Mouse (Mus musculus) lung, embryonic 16.5 days (tissue): ENCODE results near the gene Pkd1. TPM values are rescaled to one million over a fixed set of nuclear protein-coding genes. Genes with fewer than 3 reads are reported as not detected.
A peak's percentile ranks its signal among the peaks of the same experiment; 100 is the strongest.

Experiments used
- ATAC-seq: fragments of 200-750 bp; cut with Nextera tagmentation; 2 replicates; pipeline ENCODE4 v1.8.0; 2017; ENCODE audit warnings: low read depth, mild to moderate bottlenecking, moderate library complexity
- H3K27ac ChIP-seq: fragments of 300-500 bp; sonication (generic); 2 replicates; pipeline ENCODE4 v1.5.1; 2014; ENCODE audit warnings: mild to moderate bottlenecking, control low read depth, low read length
- H3K27me3 ChIP-seq: fragments of 300-500 bp; sonication (generic); 2 replicates; pipeline ENCODE4 v1.6.1; 2014; ENCODE audit warnings: low read depth, low read length, mixed read lengths; ENCODE audit not compliant: control insufficient read depth, insufficient read depth
- H3K36me3 ChIP-seq: fragments of 300-500 bp; sonication (generic); 2 replicates; pipeline ENCODE4 v1.6.1; 2014; ENCODE audit warnings: low read length; ENCODE audit not compliant: control insufficient read depth, insufficient read depth
- H3K4me1 ChIP-seq: fragments of 300-500 bp; sonication (generic); replicated peaks from 2 replicates; pipeline ENCODE4 v1.6.1; 2014; ENCODE audit warnings: low read length, mixed read lengths; ENCODE audit not compliant: control insufficient read depth, insufficient read depth
- H3K4me2 ChIP-seq: fragments of 300-500 bp; sonication (generic); 2 replicates; pipeline ENCODE4 v1.6.1; 2014; ENCODE audit warnings: low read depth, low read length, control low read depth
- H3K4me3 ChIP-seq: fragments of 300-500 bp; sonication (generic); 2 replicates; pipeline ENCODE4 v1.5.1; 2014; ENCODE audit warnings: mild to moderate bottlenecking, low read length, control low read depth
- H3K9ac ChIP-seq: fragments of 300-500 bp; sonication (generic); 2 replicates; pipeline ENCODE4 v1.6.1; 2014; ENCODE audit warnings: low read length, control low read depth
- H3K9me3 ChIP-seq: fragments of 300-500 bp; sonication (generic); 2 replicates; pipeline ENCODE4 v1.6.1; 2016; ENCODE audit warnings: low read length; ENCODE audit not compliant: control insufficient read depth
- WGBS: fragments of 180-500 bp; shearing (Covaris S2); extraction: QIAGEN DNeasy Blood & Tissue Kit; methylation state at CpG from one replicate; pipeline ENCODE4 v1.1.7; 2014; 5-methylcytosine and 5-hydroxymethylcytosine counted together
- polyA plus RNA-seq: library from polyadenylated mRNA; unstranded; fragments of >200 nt; fragmentation: Nextera tagmentation; extraction: Ambion mirVana; gene quantifications from 2 replicates; pipeline ENCODE4 v1.2.1, GENCODE M21; 2015

Pkd1 gene
- 21.6 and 23.6 TPM in 2 replicates for polyA plus RNA-seq

DNA sequence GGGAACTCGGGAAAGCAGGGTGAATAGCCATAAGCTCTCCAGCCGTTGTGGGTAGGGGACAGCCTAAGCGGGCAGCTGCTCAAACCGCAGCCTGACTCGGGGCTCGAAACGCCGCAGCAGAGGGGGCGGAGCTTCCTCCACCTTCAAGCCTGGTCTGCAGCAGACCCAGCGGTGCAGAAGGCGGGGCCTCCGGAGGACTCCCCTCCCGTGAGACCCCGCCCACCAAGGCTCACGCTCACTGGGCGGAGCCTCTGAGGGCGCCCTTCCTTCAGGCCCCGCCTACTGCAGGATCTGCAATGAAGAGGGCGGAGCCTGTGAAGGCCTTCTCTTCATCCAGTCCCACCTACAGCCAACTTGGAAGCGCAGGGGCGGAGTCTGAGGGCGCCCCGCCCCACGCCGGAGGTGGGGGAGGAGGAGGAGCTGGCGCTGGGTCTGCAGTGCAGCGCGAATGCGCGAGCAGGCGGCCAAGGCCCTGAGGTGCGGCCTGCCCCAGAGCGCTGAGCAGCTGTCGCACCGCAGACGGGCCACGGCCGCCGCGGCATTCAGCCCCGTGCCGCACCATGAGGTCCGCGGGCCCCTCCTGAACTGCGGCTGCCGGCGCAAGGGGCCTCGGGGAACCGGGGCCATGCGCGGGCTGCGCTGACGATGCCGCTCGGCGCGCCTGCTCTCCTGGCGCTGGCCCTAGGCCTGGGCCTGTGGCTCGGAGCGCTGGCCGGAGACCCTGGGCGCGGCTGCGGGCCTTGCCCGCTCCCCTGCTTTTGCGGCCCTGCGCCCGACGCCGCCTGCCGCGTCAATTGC lies at the start of gene Pkd1:
Gene Pkd1, plus strand, starts transcription at position 217 of the 798 bp plus-strand sequence.
- Histone ChIP-seq H3K9ac (peak within 1 kb of the TSS; percentile 82), H3K4me1 (peaks cover 17% of the 10 kb centered on the region), H3K9me3 (no peaks in the 10 kb centered on the region), H3K27me3 (no peaks in the 10 kb centered on the region), H3K27ac (peak within 1 kb of the TSS; percentile 93), H3K4me3 (peak within 1 kb of the TSS; percentile 82), H3K36me3 (no peaks in the 10 kb centered on the region), H3K4me2 (peak within 1 kb of the TSS; percentile 78)
- peak; percentile 97 for ATAC-seq
- under 1% methylated on average over 50 of the region's 72 CpGs for WGBS

- H3K4me3 ChIP-seq: no peak overlapping the region
- 38% methylated on average over 11 of the region's 11 CpGs for WGBS
- no peak for ATAC-seq
- H3K27me3 ChIP-seq: no peaks in the 10 kb centered on the region
- H3K9ac ChIP-seq: no peak overlapping the region
- no peak overlapping the region for H3K27ac ChIP-seq
- 0 out of 2 replicates have a peak, but pooled peaks cover 2% of the 10 kb centered on the region for H3K4me1 ChIP-seq
- H3K9me3 ChIP-seq: no peaks in the 10 kb centered on the region
- H3K4me2 ChIP-seq: no peak overlapping the region
- H3K36me3 ChIP-seq: no peaks in the 10 kb centered on the region
These were observed 47.4 kb upstream of the Pkd1 start for GRCm38 (mm10) chr17:24502208-24502607.

GRCm38 (mm10) chr17:24504085-24504484 lies 45.5 kb upstream of the Pkd1 start:
- Histone ChIP-seq H3K4me1 (0 out of 2 replicates have a peak, but pooled peaks cover 2% of the 10 kb centered on the region), H3K36me3 (peaks cover 8% of the 10 kb centered on the region), H3K27me3 (no peaks in the 10 kb centered on the region), H3K4me2 (no peak overlapping the region), H3K9me3 (no peaks in the 10 kb centered on the region), H3K27ac (no peak overlapping the region), H3K4me3 (no peak overlapping the region), H3K9ac (no peak overlapping the region)
- 80% methylated on average over 10 of the region's 10 CpGs for WGBS
- ATAC-seq: no peak

DNA sequence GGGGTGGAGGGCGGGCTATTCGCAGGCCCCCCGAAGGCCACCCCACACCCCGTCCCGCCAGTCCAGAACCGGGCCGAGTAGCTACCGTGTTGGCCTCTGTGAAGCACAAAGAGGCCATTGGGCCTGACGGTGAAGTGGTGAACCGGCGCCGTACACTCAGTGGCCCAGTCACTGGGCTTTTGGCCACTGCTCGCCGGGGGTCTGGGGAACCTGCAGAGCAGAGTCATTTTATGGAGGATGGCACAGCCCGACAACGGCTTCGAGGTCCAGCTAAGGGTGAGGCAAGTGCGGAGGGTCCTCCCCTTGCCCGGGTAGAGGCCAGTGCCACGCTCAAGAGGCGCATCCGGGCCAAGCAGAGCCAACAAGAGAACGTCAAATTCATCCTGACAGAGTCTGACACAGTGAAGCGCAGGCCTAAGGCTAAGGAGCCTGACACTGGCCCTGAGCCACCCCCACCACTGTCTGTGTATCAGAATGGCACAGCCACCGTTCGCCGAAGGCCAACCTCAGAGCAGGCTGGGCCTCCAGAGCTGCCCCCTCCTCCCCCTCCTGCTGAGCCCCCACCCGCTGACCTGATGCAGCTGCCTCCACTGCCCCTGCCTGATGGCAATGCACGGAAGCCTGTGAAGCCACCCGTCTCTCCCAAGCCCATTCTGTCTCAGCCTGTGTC lies 44.2 kb upstream of the Pkd1 start:
- H3K4me1 ChIP-seq: 0 out of 2 replicates have a peak, but pooled peaks cover 2% of the 10 kb centered on the region
- WGBS: 88% methylated on average over 30 of the region's 30 CpGs
- no peaks in the 10 kb centered on the region for H3K9me3 ChIP-seq
- no peak overlapping the region for H3K27ac ChIP-seq
- no peak overlapping the region for H3K4me2 ChIP-seq
- ATAC-seq: no peak
- H3K4me3 ChIP-seq: no peak overlapping the region
- H3K36me3 ChIP-seq: peaks cover 21% of the 10 kb centered on the region
- no peak overlapping the region for H3K9ac ChIP-seq
- no peaks in the 10 kb centered on the region for H3K27me3 ChIP-seq

- WGBS: 29% methylated on average over 36 of the region's 36 CpGs
- peak; percentile 40; the same call in 1 of the 2 replicates for ATAC-seq
- Histone ChIP-seq H3K4me1 (0 out of 2 replicates have a peak, but pooled peaks cover 2% of the 10 kb centered on the region), H3K27me3 (no peaks in the 10 kb centered on the region), H3K4me3 (peak overlapping the region; percentile 3; the same call in 1 of the 2 replicates), H3K9ac (peak overlapping the region; percentile 57; the same call in 1 of the 2 replicates), H3K36me3 (peaks cover 31% of the 10 kb centered on the region), H3K9me3 (no peaks in the 10 kb centered on the region), H3K27ac (no peak overlapping the region), H3K4me2 (peak overlapping the region; percentile 43; the same call in 1 of the 2 replicates)
These were observed 43.1 kb upstream of the Pkd1 start for GRCm38 (mm10) chr17:24506332-24507070.

GRCm38 (mm10) chr17:24507129-24507664 lies 42.4 kb upstream of the Pkd1 start:
- no peaks in the 10 kb centered on the region for H3K9me3 ChIP-seq
- 0 out of 2 replicates have a peak, but pooled peaks cover 2% of the 10 kb centered on the region for H3K4me1 ChIP-seq
- H3K27ac ChIP-seq: no peak overlapping the region
- ATAC-seq: peak; percentile 6; the same call in 1 of the 2 replicates
- H3K36me3 ChIP-seq: peaks cover 37% of the 10 kb centered on the region
- WGBS: 38% methylated on average over 18 of the region's 19 CpGs
- H3K9ac ChIP-seq: no peak overlapping the region
- no peak overlapping the region for H3K4me3 ChIP-seq
- no peak overlapping the region for H3K4me2 ChIP-seq
- H3K27me3 ChIP-seq: no peaks in the 10 kb centered on the region

- ATAC-seq: no peak
- Histone ChIP-seq H3K4me3 (no peak overlapping the region), H3K9me3 (no peaks in the 10 kb centered on the region), H3K27ac (no peak overlapping the region), H3K27me3 (no peaks in the 10 kb centered on the region), H3K4me2 (no peak overlapping the region), H3K9ac (no peak overlapping the region), H3K36me3 (peaks cover 37% of the 10 kb centered on the region), H3K4me1 (0 out of 2 replicates have a peak, but pooled peaks cover 2% of the 10 kb centered on the region)
- WGBS: 75% methylated on average over 12 of the region's 12 CpGs
These were observed 41.7 kb upstream of the Pkd1 start for GRCm38 (mm10) chr17:24507806-24508460.

GRCm38 (mm10) chr17:24513609-24514008 lies 36.0 kb upstream of the Pkd1 start:
- peak overlapping the region; percentile 34 for H3K4me3 ChIP-seq

More at GRCm38 (mm10) chr17:24513609-24514008, 36.0 kb upstream of the Pkd1 start:
- H3K4me1 ChIP-seq: no peaks in the 10 kb centered on the region
- peak overlapping the region; percentile 49 for H3K4me2 ChIP-seq
- peak overlapping the region; percentile 59; the same call in 1 of the 2 replicates for H3K9ac ChIP-seq
- no peak overlapping the region for H3K27ac ChIP-seq
- peaks cover 53% of the 10 kb centered on the region for H3K36me3 ChIP-seq
- 45% methylated on average over 5 of the region's 5 CpGs for WGBS
- no peaks in the 10 kb centered on the region for H3K27me3 ChIP-seq
- no peaks in the 10 kb centered on the region for H3K9me3 ChIP-seq
- ATAC-seq: peak; percentile 59; the same call in 1 of the 2 replicates
